Mouse (Mus musculus) CH12F3 (cell line): Measurements from ENCODE around the gene Hectd4.
"Not testable (repeated sequence)": the region's sequence is repeated elsewhere in the genome, so short reads cannot be mapped to it uniquely, and the experiment has no call there.

ENCODE experiments used
- in situ Hi-C: fragments of 300-500 bp; cut with MboI; formaldehyde crosslinking; loops from 2 replicates; pipeline ENCODE4 v1.14.3; 2020; ENCODE audit warnings: low sequenced_read_pairs

The Hectd4 gene

DNA sequence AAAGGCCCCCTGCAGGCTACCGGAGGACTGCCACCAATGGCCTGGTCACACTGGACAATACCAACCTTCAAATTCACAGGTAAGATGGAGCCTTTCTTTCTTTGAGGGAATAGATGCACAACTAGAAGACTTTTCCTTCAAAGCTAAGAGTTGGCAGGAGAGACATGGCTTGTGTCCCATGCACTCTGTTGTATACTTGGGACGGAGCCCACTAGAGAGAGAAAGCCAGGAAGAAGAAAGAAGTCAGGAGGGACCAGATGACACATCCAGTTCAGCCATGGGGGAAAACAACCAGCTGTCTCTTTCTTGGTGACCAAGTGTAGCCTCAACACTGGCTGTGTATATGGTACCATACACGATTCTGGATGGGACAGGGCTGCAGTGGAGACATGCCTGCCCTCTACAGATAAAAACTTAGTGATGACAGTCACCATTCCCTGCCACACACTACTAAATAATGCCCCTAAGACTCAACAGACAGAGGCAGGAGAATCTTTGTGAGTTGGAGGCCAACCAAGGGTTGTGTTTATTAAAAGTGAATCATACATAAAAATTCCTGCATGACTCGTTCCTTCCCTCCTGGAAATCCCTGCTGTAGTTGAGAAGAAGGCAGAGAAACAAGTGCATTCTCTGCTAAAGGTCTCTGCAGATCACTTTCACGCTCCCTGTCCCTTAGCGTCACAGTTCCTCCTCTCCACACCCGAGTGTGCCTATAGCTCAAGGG, 119.7 kb downstream of the Hectd4 start:
- in situ Hi-C loops, result no loop called here

DNA sequence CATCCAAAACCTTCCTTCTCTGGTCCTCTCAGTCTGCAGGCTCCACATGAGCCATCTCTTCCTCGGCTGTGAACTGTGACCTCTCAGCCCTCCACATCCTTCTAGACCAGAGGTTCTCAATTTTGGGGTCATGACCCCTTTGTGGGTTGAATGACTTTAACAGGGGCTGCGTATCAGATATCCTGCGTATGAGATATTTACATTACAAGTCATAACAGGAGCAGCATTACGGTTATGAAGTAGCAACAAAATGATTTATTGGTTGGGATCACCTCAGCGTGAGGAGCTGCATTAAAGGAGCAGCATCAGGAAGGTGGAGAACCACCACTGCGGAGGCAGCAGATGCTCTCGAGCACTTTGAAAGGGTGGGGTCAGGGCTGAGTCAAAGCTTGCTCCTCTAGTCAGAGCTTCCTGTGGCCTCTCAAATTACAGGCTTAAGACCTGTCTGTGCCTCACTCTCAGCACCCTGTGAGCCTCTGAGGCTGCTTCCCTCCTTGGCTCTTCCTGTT, 121.0 kb downstream of the Hectd4 start:
- in situ Hi-C loops, result no loop called here

DNA sequence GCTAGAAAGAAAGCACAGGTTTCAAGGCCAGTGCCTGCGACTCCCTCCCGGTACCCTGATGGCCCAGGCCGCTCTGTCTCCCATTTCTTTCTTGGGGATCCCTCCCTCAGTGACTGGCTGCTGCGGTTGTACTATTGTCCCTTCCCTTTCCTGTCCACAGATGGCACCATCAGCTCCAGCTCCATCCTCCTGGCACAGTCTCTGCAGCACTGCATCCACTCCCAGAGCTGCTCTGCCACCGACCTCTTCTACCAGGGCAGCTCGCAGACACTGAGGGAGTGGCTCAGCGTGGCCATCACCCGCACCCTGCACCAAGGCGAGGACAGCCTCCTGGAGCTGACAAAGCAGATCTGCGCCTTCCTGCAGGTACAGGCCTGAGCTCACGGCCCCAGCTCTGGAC, 122.5 kb downstream of the Hectd4 start:
- in situ Hi-C loops, result no loop called here

DNA sequence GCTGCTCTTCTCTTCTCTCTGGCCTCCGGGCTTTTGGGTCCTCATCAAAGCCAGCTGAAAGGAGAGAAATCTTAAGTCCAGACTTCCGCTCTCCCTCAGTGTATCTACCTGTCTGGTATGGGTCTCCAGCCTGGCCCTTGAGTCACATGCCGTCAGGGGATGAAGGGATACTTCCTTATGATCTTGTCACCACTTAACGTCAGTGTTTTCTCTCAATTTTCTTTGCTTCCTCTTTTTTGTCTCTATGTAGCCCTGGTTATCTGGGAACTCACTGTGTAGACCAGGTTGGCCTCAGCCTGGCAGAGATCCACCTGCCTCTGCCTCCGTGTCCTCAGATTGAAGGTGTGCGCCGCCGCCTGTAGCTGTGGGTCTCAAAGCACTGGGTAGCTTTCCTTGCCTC, 124.0 kb downstream of the Hectd4 start:
- in situ Hi-C loops, result no loop called here

DNA sequence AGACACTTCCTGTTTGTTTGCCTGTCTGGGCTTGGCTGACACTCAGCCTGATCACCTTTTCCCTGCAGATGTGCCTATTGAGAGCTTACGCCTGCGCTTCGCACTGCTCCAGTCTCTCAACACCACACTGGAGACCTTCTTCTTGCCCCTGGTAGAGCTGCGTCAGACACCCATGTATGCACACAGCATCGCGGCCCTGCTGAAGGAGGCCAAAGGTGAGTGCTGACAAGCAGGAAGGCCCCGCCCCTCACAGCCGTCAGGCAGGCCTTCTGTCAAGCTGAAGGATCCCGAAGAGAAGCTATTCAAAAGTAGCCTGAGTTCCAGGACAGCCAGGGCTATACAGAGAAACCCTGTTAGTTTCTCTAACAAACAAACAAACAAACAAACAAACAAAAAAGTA, 139.2 kb downstream of the Hectd4 start:
- in situ Hi-C loops, result no loop called here

DNA sequence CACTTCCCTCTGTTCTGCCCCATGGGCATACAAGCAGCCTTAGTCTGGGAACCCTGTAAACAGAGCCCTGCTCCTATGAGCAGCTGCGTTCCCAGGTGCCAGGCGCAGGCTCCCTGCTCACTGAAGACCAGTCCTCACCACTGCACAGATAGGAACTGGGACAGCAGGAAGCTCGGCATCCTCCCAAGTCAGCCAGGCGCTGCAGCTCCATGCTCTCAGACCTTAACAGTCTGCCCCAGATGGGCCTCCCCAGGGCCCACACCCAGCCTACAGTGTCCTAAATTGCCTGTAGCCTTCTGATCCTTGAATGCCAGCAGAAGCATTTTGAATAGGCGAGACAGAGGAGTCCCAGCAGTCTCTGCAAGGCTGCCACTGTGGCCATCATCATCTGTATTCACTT, 141.7 kb downstream of the Hectd4 start:
- in situ Hi-C loops, result no loop called here

DNA sequence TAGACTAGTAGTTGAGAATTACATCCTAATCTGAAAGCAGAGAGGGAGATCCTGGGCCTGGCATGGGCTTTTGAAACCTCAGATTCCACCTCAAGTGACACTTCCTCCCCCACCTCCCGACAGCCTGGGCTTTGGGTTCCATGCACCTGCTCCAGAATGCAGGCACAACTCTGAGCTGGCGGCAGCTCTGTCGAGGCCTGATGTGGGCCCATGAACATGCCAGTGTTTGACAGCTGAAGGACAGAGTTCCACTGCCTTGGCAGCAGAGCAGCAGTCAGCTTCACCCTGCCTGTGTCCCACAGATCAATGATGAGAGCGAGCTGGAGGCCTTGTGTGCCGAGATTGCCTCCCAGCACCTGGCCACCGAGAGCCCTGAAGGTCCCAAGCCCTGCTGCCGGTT, 143.4 kb downstream of the Hectd4 start:
- in situ Hi-C loops, result no loop called here

DNA sequence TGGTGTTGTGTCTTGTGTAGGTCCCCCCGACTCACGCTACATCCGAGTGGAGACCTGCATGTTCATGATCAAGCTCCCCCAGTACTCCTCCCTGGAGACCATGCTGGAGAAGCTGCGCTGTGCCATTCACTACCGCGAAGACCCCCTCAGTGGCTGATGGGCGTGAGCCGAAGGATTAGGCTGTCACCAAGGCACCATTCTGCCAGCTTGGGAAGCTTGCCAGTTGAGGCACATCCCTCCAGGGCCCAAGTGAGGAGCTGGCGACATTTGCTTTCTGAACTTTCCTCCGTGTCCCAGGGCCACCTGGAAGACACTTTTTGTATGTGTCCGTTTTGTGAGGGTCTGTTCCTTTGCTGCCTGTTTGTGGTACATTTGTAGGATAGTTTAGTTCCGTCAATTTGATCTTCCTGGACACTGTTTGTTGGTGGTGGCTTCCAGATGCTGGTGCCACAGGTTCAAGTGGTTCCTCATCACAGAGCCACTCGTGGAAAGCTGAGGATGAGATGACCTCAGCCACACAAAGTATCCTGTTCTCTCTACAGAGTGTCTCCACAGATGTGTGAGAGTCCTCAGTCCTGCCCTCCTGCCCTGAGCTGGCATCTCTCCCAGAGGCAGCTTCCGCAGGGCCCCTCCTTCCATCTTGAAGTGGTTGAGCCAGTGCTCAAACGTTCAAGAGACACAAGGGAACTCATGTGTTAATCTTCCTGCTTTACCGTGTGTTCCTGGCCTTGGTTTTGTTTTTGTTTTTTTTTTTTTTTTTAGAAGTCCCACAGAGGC, 146.6 kb downstream of the Hectd4 start:
- in situ Hi-C loops, result no loop called here

DNA sequence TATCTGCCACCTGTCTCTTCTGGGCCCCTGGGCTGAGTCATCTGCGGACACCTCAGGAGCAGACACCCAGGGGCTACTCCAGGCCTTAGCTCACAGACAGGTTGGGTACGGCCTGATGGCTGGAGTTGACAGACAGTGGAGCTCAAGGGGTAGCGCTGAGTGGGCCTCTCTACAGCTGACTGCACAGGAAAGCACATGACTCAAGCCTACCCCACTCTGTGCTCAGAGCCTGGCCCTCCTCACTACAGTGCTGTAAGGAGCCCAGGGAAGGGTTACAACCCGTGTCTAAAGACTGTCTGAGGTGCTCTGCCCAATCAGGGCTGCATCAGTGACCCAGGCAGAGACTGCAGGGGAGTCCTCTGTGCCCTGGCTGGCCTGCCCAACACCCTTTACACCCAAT, 147.2 kb downstream of the Hectd4 start:
- in situ Hi-C loops, result no loop called here

DNA sequence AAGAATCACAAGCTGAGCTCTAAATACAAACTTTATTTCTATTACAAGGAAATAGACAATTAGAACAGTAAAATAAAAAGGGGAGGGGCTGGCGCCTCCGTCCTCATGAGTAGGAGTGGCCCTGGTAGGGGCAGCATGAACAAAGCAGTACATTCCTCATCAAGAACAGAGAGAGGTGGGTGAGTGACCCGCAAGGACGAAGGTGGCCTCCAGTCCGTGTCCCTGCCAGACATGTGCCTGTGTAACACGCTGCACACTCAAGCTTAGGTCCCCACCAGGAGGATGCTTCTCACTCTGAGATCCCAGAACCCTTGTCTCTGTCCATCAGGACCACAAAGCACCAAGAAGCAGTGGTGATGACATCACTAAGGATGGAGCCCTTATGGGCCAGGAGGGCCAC, 151.7 kb downstream of the Hectd4 start:
- in situ Hi-C loops, result no loop called here

DNA sequence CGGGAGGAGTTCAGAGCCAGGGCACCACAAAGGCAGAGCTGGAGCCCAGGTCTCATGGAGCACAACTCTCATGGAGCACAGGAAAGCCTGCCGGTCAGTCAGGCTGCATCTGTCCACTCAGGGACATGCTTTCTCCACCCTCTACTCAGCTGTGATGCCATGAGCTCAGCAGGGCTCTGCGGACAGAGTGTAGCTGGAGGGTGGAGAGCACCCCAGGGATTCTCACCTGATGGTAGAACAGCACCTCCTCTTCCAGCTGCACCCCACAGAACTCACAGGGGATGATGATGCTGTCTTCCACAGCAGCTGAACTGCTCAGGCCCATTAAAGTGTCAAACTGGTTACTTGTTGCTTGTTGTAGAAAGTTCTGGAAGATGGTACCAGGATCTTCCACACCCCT, 154.8 kb downstream of the Hectd4 start:
- in situ Hi-C loops, result no loop called here

DNA sequence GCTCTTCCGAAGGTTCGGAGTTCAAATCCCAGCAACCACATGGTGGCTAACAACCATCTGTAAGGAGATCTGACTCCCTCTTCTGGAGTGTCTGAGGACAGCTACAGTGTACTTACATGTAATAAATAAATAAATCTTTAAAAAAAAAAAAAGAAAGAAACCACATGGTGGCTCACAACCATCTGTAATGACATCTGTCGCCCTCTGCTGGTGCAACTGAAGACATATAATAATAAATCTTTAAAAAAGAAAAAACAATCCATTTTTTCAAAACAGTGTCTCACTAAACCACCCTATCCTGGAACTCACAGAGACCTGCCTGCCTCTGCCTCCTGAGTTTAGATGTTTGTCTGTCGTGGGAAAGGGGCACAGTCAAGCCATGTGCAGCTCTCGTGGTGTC, 157.0 kb downstream of the Hectd4 start:
- in situ Hi-C loops, result not testable (repeated sequence)

DNA sequence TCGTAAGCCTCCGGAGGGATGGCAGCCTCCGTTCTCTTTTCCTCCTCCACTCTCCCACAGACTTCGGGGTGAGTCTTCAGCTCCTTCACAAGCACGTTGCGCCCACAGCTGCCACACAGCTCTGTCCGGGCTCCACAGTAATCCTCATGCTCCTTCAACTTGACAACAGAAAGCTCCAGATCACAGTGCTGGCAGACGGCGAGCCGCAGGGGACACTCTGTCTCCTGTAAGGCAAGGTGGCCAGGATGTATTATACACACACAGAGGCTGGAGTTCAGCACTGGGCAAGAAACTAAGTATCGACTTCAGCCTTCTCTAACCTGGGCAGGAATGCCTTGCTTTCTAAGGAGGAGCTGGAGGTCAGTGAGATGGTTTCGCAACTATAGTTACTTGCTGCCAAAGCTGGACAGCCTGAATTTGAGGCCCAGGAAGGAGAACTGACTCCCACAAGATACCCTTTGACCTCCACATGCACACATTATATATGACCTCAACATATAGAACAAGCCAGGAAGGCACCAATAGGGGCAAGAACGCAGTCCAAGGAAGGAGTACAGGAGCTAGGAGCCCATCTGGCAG, 158.7 kb downstream of the Hectd4 start:
- in situ Hi-C loops, result no loop called here

DNA sequence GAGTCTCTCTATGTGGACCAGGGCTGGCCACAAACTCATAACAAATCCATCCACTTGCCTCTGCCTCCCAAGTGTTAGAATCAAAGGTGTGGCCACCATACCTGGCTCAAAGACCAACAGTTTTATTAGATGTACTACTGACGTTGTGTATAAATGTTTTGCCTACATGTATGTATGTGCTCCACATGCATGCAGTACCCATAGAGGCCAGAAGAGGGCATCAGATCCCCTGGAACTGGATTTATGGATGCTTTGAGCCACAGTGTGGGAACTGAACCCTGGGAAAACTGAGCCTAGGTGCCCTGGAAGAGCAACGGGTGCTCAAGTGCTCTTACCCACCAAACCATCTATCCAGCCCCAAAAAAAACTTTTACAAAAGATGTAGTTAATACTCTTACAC, 160.7 kb downstream of the Hectd4 start:
- in situ Hi-C loops, result no loop called here

DNA sequence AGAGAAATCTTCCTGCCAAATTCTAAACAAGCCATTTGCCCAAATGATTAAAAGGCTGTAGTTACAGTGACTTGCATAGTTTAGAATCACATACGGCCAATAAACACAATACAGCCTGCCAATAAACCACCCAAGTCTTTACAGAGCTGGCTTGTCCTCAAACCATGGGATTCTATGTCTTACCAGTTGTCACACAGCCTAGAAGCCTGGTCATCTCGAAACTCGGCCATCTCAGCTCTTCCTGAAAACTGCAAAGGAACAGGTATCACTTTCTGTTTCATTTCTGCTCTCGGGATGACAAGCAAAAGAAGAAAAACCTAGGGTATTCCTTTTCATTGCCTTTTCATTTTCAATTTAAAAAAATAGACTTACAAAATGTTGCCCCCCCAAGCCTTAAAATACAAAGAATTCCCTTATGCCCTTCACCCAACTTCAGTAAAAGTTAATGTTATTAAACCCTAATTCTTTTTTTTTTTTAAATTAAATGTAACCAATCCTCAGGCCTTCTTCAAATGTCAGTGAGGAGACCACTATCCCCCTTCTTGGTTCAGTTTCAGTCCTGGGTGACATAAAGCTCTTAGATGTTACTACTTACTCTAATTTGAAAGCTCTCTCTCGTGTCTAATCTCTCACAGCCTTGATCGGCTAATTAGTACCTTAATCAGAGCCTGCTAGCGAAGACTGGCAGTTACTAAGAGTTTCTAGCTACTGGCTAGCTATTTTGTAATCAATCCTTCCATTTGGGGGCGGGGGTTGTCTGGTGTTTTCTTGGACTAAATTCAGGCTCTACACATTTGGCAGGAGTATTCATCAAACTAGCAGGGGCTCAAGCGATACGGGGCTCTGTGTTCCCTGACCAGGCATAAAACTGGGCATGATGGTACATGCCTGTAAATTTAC, 164.1 kb downstream of the Hectd4 start:
- in situ Hi-C loops, result no loop called here

DNA sequence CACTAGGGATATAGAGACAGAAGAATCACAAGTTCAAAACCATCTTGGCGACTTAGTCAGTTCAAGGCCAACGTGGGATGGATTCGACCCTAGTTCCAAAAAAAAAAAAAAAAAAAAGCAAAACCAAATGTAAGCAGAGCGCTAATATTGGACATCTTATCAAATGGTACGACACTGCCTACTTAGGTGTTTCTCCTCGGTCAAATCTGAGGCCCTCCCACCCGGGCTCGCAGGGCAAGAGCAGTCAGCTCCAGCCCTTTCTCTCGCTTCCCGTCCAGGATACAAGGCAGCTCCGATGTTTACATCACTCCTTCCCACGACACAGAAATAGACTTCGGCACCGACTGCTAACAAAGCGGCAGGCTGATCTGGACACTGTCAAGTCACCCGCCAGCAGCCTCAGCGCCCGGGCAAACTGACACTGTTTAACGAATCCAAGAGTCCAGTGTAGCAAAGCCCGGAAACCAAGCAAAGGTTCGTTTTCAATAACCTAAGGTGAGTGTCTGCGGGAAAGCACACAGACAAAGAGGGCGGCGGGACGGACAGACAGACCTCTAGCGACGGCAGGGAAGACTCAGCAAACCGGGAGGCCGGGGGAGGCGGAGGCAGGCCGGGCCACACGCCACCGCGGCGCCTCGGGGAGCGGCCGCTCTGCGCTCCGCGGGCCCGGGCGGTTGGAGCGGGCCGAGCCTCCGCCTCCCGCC, 164.9 kb downstream of the Hectd4 start:
- in situ Hi-C loops, result no loop called here

DNA sequence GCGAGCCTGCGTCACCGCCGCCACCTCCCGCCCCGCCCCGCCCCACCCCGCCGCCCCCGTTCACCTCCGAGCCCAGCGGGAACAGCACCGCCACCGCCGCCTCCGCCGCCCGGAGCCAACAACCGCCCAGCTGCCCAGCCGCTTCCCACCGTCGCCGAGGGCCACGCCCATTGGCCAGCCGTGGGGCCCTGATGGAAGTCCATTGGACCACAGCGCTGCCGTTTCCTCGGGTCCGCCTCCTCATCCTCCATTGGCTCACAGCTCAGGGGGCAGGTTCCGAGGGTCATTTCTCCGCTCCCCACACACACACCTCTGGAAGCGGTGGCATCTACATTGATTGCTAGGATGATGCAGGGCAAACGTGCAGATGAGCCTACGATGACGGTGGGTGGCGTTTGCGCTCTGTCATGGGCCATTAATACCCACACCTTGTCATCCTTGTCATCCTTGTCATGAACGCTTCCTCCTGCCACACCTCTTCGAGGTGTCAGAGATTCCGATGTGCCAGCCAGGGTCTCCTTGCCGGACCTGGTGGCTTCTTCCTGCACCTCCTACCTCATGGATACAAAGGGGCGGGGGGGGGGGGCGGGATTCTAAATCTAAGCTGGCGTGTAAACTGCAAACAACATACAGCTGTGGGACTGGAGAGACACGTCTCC, 165.6 kb downstream of the Hectd4 start, which contains the start of gene Trafd1:
Gene Trafd1, minus strand, starts transcription at position 172 of the 659 bp plus-strand sequence.
- in situ Hi-C loops, result no loop called here

DNA sequence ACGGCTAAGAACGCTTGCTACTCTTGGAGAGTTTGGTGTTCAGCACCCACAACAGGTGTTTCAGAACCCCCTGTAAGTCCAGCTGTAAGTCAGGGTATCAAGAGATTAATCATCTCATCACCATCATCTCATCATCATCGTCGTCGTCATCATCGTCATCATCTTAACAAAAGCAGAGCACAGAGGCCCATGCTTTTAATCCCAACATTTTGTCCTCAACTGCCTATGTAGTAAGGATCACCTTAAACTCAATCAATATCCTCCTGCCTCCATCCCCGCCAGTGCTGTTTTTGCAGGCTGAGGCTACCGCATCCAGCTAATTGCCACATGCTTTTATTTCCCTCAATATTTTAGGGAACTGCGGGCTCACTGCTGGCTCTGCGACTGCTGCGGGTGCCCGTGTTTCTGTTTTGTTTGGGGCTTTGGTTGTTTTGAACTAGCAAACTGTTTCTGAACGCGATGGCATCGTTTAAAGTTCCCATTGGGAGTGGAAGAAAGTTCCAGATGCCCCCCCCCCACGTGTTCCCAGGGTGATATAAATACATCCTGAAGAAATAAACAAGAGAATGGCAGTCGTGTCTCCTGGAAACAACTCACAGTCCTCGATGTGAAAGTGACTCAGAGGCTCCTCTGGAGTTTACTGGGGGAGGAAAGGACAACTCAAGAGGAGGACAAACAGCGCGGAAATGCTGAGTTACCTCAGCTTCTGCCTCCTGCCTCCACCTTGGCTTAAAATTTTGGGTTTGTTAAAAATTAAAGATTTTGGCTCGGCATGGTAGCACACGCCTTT, 166.3 kb downstream of the Hectd4 start:
- in situ Hi-C loops, result no loop called here

DNA sequence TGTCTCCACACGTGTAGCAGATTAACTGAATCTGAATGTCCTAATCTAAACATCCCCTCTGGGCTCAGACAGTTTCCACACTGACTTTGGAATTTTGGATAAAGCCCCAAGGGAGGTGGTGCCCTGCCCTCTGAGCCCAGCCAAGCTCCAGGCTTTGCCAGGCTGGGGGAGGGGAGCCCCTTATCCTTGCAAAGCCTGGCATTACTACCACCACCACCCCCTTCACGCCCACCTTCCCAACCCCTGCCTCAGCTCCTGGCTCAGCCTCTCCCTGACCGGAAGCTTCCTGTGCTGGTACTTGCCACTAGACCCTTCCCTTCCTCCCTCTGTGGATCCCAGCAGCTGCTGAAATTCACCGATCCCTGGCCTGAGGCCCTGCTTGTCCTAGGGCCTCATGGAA, 167.1 kb downstream of the Hectd4 start:
- in situ Hi-C loops, result no loop called here
